Mouse (Mus musculus): Measurements from ENCODE around the gene Dmrta2. TPM values are rescaled to one million over a fixed set of nuclear protein-coding genes. Genes with fewer than 3 reads are reported as not detected.
A peak's percentile ranks its signal among the peaks of the same experiment; 100 is the strongest.

The Dmrta2 gene
- total RNA-seq, 2 experiments from 2014 or later = 0.18 to 0.23 TPM

DNA sequence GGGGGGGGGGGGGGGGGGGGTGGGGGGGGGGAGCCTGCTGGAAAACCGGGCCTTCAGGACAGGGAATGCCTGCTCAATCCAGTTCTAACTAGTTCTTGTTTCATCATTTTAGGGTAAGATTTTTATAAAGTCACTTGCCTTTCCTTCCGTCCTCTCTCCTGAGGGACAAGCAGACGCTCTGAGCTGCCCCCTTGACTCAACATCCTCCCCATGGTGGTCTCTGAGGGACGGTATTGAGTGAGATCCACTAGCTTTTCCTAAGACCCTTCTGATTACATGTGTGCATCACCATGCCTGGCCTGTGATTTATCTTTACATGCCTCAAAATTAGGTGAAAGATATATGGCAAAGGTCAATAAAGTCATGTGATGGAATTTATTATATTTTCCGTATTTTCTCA, 10.6 kb downstream of the Dmrta2 start:
- intact Hi-C loops (cut with DNase I; ENCODE audit: low total_unique reads) = no loop called here
- no peak for DNase-seq

DNA sequence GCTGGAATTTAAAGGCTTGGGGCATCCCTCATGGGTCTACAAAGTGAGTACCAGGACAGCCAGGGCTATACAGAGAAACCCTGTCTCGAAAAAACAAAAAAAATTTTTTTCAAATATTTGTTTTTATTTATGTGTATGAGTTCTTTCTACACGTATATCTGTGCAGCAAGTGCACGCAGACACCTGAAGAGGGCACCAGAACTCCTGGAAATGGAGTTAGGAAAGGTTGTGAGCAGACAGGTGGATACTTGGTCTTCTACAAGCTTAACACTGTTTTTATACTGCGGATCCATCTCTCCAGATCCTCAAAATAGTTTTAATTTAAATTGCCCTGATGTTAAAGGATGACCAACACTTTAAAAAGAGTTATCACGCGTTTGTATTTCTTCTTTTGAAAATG, 11.4 kb downstream of the Dmrta2 start:
- intact Hi-C loops (cut with DNase I; ENCODE audit: low total_unique reads) = no loop called here
- no peak for DNase-seq

DNA sequence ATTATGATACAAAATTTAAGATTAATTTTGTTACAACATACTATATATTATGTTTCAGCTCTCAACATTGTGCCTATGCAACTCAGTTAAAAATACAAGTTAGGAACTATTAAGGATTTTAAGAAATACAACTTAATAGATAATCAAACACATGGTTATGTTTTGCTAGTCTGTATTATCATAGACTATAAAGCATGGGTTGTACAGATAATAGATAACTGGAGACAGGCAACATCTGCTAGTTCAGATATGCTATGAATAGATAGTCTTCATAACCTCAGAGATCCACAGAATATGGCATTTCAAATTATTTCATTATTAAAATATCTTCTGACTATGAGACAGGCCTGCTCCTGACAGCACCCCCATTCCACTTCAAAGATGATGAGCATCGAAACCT, 28.2 kb downstream of the Dmrta2 start:
- intact Hi-C loops (cut with DNase I; ENCODE audit: low total_unique reads) = no loop called here

DNA sequence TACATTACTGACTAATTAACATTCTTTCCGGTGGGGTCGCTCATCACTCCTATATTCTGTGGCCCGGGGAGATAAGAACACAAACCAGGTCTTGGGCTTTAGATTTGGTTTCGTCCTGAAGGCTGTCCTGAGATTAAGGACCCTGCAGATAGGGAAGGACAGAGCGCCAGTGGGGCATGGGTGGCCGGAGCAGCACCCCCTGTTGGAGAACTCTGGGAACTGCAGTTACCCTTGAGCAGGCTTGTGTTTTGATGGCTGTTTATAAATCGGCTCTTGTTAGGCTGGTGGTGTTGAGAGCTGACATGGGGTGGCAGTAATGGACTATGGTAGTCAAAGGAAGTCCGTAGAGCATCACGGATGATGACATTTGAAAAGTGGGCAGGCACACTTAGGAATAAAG, 41.3 kb downstream of the Dmrta2 start:
- no peak for DNase-seq
- intact Hi-C loops (cut with DNase I; ENCODE audit: low total_unique reads) = no loop called here

More for the DNA sequence above, 28.2 kb downstream of the Dmrta2 start:
- no peak for DNase-seq

GRCm38 (mm10) chr4:110020255-110020654, 42.4 kb downstream of the Dmrta2 start:
- DNase-seq = peak; percentile 62

DNA sequence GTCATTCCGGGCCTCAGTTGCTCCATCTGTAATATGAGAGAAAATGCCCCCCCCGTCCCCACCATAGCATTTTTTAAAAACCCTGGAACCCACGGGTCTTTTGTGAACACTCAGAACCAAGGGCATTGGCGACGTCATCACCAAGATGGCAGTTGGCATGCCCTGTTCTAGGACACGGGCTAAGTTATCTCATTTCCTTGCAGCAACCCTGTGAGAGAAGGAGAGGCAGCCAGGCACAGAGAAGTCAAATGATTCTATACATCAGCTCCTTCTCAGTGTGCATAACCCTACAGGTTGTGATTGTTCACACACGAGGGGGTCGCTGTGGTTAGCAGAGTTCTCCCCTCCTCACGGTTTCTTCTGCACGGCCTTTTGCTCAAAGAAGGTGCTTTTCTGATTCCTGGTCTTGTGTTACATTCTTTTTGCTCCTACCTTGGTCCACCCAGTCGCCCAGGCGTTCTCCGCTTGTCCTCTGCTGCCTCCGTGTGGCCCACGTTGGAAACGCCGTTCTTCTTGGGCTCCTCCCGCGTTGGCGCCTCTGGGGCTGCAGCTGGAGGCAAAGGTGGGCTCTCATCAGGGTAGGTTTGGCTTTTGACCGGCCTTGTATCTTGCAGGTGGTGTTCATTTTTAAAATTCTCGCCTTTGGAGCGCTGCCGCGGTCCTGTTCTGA, 44.2 kb downstream of the Dmrta2 start:
- intact Hi-C loops (cut with DNase I; ENCODE audit: low total_unique reads) = loop anchor here (5.0 kb wide), 1 partner anchor 260 kb away; no protein-coding TSS in a partner anchor

More at GRCm38 (mm10) chr4:110020255-110020654, 42.4 kb downstream of the Dmrta2 start:
- intact Hi-C loops (cut with DNase I; ENCODE audit: low total_unique reads) = loop anchor here (5.0 kb wide), 1 partner anchor 258 kb away; no protein-coding TSS in a partner anchor

GRCm38 (mm10) chr4:110028461-110029188, 50.8 kb downstream of the Dmrta2 start:
- DNase-seq = no peak

More for the DNA sequence above, 44.2 kb downstream of the Dmrta2 start:
- peak; percentile 77 for DNase-seq

DNA sequence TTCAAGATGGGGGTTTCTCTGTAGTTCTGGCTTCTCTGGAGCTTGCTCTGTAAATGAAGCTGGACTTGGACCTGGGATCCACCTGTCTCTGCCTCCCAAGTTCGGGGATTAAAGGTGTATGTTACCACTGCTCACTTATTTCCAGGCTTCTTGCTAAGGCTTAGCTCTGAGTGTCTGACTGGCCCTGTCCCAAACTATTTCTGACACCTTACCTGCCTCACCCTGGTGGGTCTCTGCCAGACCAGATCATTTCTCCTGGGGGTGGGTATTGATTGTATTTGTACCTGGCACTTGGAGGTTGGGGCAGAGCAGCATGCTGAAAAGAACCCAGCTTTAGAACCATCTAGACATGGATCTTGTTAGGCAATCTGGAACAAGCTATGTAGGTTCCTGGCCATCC, 51.6 kb downstream of the Dmrta2 start:
- intact Hi-C loops (cut with DNase I; ENCODE audit: low total_unique reads) = no loop called here
- DNase-seq = no peak

More at GRCm38 (mm10) chr4:110028461-110029188, 50.8 kb downstream of the Dmrta2 start:
- intact Hi-C loops (cut with DNase I; ENCODE audit: low total_unique reads) = no loop called here

All from gastrocnemius, postnatal 14 days (tissue).